Mouse (Mus musculus): ENCODE data around the gene Enthd1.

GRCm38 (mm10) chr15:80502741-80503140, 62.2 kb downstream of the Enthd1 start:
- TF ChIP-seq CTCF (conservative IDR thresholded peaks at IDR 0.05; ENCODE audit: low read length) (no peak), NANOG (IDR thresholded peaks at IDR 0.05; ENCODE audit: borderline replicate concordance, low read length) (no peak), POU5F1 (IDR thresholded peaks at IDR 0.05; ENCODE audit: borderline replicate concordance, low read length) (no peak)
